Mouse (Mus musculus) spleen, postnatal 14 days (tissue): ENCODE data around the gene Dapk3.
A peak's percentile ranks its signal among the peaks of the same experiment; 100 is the strongest.

Experiments
- DNase-seq, 2 experiments: peaks; one replicate each; pipeline ENCODE4 v3.0.0; 2021 to 2022; ENCODE audit warnings: low spot score in 2 of 2

The Dapk3 gene

DNA sequence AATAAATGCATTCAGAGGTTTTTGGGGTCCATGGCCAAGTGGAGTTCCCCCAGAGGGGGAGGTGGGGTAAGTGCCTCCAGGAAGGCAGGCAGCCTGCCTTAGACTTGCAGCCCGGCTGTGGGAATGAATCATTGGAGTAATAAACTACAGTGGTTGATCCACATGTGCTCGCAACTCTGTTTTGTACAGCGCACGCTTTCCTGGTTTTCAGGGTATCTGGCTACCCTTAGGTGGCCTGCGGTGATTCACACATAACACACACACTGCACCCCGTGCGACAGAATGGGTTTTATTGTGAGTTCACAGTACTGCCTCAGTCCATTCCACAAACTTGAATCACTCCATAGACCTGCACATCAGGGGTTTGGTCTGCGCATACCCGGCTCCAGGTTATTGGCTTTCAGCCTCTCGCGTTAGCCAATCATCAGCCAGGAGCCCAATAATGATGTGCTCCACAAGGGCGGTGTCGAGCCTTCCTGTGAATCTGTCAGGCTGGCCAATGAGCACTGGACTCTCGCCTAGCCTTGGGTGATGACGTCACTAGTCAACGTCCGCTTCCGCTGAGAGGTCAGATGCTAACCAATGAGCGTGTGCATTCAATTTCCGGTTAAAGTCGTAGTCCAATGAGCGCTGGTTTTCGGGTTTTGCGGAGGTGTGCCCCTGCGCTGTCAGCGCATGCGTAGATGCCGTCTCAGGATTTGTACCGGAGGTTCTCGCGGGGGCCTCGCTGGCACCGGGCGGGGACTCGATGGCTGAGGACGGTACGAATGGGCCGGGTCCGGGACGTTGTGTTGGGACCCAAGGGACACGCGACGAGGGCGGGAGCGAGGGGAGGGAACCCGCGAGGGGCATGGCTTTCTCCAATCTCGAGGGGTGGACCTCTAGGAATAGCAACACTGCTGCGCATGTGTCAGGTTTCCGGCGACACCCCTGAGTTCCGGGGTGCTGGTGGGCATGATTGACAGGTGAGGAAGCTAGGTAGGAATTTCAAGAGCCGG is at the start of gene Dapk3:
Dapk3 (plus strand) TSS at position 670 of the 998 bp plus-strand sequence.
- peak; percentile 78 to 90 for DNase-seq

GRCm38 (mm10) chr10:81134181-81134587 is 48.6 kb upstream of the Dapk3 start:
- DNase-seq: peak; percentile 73 to 78

DNA sequence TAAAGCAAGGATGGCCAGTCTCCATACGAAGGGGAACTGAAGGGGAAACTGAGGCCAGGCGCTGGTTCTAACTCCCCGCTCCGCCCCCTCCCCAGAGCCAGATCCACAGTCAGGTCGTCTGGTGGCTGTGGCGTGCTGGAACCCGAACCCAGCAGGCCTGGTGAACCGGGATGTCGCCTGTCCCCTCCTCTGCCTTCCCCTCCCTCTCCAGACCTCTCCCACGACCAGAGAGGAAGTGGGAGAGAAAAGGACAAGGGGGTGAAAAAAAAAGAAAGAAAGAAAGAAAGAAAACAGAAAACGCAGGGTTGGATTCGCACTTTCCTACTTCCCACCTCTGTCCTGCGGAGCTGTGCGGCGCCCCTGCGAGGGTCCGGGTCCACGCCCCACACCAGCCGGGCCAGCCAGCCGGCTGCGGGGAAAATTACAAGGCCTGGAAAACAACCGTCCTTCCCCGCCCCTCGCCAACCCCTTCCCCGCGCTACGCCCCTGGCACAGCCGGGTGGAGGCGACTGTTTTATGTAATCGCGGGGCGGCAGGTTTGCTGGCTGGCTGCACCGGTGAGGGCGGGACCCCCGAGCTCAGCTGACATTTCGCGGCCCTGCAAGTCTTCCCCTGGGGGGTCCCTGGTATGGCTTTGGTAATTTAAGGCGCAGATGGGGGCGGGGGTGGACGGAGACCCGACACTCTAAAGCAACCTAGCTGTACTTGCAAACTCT is 47.7 kb upstream of the Dapk3 start, which contains the start of gene Zbtb7a:
Zbtb7a (plus strand) TSS at position 255 of the 716 bp plus-strand sequence.
- peak; percentile 51 to 57 for DNase-seq

DNA sequence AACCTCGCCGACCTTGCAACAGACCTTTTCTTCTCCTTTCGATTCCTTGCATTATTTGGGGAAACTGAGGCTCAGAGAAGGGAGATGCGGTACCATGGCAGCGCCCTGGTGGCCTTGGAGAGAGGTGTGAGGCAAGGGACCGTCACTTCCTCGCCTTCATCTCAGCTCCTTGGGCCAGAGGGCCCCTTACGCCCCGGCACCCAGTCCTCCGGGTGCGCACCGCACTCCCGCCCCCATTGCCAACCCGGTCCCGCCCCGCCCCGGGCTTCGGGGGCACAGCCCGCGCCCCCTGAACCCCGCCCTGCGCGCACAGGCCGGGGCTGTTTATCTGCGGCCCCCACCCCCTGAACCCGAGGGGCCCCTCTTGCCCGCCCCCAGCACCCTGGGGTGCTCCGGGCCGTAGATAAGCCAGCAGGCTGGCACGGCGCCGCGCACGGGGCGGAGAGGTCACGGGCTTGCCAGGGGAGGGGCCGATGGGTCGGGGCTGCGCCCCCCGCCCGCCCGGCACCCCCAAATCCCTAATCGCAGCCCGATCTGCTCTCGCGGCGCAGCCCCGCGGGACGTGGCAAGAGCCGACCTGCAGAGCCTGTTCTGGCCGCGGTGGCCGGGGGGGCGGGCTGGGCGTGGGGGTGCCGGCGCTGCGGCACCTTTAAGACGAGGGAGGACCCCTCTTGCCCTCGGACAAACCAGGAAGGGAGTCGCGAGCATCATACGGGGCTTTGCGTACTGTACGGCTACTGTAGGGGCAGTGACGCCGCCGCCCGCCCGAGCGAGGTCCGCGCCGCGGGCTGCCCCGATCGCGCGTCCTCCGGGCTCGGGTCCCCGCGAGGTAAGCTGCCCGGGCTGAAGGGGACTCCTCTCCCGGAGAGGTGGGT is 46.7 kb upstream of the Dapk3 start:
- DNase-seq: peak; percentile 68 to 71

- DNase-seq: peak; percentile 62 to 68
Measured at GRCm38 (mm10) chr10:81136706-81137231, 46.0 kb upstream of the Dapk3 start.

DNA sequence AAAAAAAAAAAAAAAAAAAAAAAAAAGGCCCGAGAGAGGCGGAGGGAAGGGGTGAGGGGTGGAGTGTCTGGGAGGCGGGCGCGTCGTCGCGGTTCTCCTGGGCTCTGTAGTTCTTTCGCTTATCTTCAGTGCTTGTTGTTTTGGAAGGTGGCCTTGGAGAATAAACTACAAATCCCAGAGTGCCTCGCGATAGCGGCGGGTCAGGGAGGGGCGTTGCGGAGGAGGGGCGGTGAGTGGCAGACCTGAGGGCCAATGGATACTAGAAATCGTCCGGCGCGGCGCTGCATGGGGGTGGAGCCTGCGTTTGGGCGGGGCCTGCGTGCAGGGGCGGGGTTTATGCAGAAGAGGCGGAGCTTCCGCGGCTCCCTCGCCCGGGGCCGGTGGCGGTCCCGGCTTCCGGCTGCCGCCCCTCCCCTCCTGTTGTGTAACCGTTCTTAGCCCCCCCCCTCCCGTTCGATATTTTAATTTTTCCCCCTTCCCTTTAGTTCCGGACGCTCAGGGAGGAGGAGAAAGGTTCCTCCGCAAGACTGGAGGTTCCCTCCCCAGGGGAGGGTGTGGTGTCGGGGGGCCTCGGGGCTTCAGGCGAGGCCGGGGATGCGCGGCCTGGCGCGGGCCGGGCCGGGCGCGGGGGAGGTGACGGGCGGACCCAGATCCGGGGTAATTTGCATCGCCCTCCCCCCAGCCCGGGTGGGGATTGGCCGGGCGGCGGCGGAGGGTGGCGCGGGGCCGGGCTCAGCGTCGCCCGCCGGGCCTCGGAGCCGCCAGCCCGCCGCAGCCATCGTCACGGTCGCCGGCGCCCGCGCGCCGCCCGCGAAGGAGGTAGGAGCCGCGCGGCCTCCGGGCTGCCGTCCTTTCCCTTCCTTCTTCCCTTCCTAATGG is 45.3 kb upstream of the Dapk3 start:
- peak; percentile 99 for DNase-seq

DNA sequence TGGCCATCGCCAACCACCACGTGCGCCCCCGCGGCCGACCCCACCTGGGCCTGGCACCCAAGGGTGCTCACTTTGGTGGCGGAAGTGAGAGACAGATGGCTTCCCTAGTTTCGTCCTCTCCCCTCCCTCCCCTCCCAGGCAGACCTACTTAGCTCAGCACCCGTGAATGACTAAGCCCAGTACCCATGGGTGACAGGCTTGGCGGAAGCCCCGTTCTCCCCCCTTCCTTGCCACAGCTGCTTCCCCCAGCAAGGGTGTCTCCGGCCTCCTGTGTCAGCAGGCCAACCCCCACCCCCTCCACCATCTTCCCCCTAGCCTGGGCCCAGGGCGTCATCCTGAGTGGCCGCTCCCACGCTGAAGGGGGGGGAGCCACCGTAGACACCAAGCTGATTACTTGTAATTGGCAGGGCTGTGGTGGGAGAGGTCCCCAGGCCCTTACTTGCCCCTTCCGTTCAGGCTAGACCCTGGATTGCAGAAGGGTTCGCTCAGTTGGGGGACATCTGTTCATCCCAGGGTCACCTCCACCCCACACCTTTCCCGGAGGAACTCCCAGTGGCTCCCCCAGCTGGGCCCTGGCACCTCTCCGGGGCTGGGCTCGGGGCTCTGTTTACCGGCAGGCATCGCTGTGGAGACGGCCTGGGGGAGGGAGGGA is 44.5 kb upstream of the Dapk3 start:
- DNase-seq: no peak

DNA sequence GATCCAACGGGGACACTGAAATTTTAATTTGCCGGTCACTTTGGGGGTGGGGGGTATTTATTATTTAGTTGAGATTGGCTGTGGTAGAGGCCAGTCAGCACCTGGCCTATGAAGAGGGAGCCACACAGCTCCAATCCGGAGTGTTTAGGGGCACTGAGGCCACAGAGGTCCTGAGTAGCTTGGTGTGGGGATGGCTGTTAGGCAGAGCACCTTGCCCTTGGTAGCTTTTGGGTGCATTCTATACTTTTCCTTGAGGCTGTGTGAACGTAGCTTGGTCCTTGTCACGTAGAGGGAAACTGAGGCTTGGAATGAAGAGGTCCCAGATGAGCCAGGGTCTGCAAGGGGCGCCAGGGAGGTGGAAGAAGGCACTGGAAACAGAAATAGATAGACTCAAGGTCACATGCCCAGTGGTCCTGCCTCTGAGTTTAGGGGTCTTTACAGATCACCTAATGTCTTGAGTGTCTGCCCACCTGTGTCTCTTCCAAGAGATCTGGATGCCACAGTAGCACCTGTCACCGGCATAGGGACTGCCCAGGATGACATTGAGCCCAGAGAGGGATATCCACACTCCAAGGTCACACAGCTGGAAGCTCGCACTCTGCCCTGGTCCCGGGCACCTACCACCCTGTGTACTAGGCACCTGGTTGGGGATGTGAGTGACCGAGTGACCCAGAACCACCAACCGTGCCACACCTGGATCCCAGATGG is 43.8 kb upstream of the Dapk3 start:
- no peak for DNase-seq

- no peak for DNase-seq
Measured at GRCm38 (mm10) chr10:81139529-81139846, 43.3 kb upstream of the Dapk3 start.

- no peak for DNase-seq
Measured at GRCm38 (mm10) chr10:81140005-81140404, 42.8 kb upstream of the Dapk3 start.

DNA sequence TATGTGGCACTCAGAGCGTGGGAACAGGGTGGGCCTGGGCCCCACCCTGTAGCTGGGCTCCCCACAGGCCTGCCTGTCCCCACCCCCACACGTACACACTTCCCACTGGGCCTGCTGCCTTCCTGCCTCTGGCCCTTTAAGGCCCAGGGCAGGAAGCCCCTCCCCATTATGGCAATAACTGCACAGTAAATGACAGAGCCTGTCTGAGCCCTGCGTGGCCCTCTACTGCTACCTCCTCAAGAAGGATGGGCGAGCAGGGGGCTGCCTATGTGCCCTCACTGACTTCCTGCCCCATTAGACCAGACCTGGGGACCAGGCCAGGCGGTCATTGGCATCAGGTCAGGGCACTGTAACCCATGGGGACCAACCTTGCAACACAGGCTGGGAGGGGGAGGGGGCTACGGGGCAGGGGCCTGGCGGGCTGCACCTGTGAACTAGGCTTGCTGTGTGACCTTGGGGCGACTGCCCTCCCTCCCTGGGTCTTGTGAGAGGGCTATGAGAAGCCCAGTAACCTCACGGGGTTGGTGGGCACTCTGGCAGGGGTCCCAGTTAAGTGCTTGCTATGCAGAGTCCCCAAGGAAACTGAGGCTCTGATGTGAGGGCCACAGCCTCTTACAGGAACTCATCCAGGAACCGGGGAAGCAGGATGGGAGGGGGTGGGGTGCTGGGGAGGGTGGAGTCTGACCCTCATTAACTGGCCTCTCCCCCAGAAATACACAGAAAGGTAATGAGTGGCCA is 41.9 kb upstream of the Dapk3 start:
- no peak for DNase-seq

DNA sequence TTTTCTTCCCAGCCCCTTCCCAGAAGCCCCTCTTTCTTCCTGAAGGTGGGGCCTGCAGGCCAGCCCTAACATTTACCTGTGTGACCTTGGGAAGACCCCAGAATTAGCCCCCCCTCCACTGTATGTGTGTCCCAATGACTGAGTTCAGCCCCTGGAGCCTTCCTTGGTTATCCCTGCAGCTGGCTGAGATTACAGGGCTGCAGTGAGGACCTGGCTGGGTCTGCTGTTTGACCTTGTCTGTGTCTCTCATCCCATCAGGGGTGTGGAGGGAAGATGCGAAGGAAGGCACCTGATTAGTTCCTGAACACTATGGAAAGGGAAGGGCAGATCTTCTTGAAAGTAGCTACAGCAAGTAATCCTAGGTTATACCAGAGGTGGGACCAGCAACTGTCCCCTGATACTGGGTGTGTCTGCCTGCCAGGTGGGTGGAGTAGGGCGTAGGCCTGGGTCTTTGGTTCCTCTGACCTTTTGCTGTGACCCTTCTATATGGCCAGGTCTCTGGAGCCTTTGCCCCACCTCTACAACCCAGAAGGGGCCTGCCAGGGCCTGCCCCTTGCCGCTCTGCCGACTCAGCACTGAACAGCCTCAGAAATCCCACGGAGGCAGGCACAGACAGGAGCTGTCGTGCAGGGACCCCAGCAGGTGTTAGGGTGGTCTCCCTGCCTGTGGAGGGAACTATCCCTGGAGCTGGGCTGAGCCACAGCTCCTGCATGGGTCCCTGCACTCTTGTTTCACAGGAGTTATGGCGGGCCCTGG is 41.2 kb upstream of the Dapk3 start:
- DNase-seq: no peak

- DNase-seq: no peak
Measured at GRCm38 (mm10) chr10:81142551-81142981, 40.2 kb upstream of the Dapk3 start.

DNA sequence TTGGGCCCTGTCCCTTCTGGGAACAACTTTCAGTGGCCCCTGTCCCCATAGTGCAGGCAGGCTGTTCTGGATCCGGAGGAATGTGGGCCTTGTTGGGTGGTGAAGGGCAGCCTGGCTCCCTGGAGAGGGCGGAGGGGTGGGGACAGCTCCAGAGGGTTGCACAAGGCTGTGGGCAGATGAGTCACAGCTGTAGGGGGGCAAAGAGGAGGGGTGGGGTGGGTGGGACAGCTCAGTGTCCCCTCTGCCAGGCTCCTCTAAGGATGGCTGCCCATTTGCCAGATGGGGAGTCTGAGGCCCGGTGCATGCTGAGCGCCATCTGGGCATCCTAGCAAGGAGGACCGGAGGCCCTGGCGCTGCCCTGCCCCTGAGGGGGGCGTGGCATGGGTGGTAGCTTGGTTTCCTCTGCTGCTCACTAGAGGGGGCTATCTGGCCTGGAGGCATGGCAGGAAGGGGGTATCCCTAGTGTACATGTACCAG is 39.6 kb upstream of the Dapk3 start:
- DNase-seq: no peak

GRCm38 (mm10) chr10:81143845-81144437 is 38.9 kb upstream of the Dapk3 start:
- no peak for DNase-seq

DNA sequence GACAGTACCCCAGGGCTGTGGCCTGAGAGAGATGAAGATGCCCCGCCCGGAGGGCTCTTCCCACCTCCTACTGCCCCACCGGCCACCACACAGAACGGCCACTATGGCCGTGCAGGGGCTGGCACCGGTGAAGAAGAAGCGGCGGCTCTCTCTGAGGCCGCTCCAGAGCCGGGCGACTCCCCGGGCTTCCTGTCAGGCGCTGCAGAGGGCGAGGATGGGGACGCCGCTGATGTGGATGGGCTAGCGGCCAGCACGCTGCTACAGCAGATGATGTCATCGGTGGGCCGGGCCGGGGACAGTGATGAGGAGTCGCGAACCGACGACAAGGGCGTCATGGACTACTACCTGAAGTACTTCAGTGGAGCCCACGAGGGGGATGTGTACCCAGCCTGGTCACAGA is 38.1 kb upstream of the Dapk3 start:
- no peak for DNase-seq

- no peak for DNase-seq
Measured at GRCm38 (mm10) chr10:81145307-81145706, 37.5 kb upstream of the Dapk3 start.
